Mouse (Mus musculus) megakaryocyte-erythroid progenitor cell, adult 5 weeks (primary cell): ENCODE measurements around the gene Scnn1g. TPM values are rescaled to one million over a fixed set of nuclear protein-coding genes. Genes with fewer than 3 reads are reported as not detected.

ENCODE experiments used
- polyA plus RNA-seq: library from polyadenylated mRNA; stranded (reverse); fragments of >175 nt; gene quantifications from 2 replicates; pipeline ENCODE4 v1.2.3, GENCODE M21; 2012

Gene Scnn1g
- polyA plus RNA-seq = not detected in 2 replicates

DNA sequence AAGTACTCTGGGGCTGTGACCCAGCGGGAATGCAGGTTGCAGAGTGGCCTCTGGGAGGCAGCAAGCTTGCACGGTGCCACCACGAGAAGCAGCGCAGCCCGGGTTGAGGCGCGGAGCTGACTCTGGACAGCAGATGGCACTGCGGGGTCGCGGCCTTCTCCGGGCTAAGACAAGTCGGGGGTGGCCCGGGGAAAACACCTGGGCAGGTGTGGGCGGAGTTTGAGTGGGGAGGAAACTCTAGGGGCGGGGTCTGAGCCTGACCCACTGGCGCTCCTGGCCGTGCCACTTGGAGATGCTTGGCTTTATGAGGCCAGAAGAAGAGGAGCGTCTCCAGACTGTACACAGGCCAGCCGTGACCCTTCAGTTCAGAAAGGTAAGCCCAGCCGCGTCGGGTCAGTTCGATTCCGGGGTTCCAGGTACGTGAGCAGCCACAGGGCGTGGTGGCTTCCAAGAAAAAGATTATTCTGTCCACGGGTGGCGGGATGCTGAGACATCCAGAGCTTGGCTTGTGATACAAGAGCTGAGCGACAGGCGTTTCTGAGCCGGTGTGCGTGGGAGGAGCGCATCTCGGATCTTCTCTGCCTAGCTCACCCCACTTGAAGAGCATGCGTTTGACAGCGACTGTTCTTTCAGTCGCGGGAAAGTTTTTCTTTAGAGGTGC, at the start of gene Scnn1g:
Scnn1g (plus strand) TSS at position 309 of the 661 bp plus-strand sequence.

GRCm38 (mm10) chr7:121707073-121707667, 27.1 kb upstream of the Scnn1g start, which contains the start of gene Usp31:
Gene Usp31, minus strand, starts transcription at chr7:121707253.

Other genes with a start within 250 kb of the Scnn1g start
- gene Usp31, start 27.2 kb upstream of the Scnn1g start, polyA plus RNA-seq = 0.72 and 1.3 TPM in 2 replicates
- not detected in 2 replicates for gene Scnn1b, start 130.6 kb downstream of the Scnn1g start, polyA plus RNA-seq
- 7.0 and 7.8 TPM in 2 replicates for gene Cog7, start 247.2 kb downstream of the Scnn1g start, polyA plus RNA-seq